In genomic region chr17:26983382-26983781, GRCm38 (mm10) we compare ENCODE assay signal across 18 mouse cellular contexts.
"Had no signal": no experiment of that assay in that cellular context is flagged by ENCODE, and none has a peak within 500 bp of the region (broad histone marks: within the 10 kb centered on the region; RNA-seq: fewer than 3 reads in every experiment).

No protein-coding gene starts in this region.

- H3K27me3 ChIP-seq: midbrain, embryonic 12.5 days; neural tube, embryonic 13.5 days; neural tube, embryonic 15.5 days had no signal

- H3K9ac ChIP-seq: lung, embryonic 14.5 days; midbrain, embryonic 12.5 days; neural tube, embryonic 13.5 days; neural tube, embryonic 15.5 days had no signal

- ATAC-seq: midbrain, embryonic 16.5 days had no signal

- H3K4me3 ChIP-seq: midbrain, embryonic 10.5 days; midbrain, embryonic 12.5 days; myocyte; neural tube, embryonic 13.5 days; neural tube, embryonic 15.5 days had no signal

- H3K27ac ChIP-seq: midbrain, embryonic 10.5 days; midbrain, embryonic 12.5 days; neural tube, embryonic 13.5 days; neural tube, embryonic 15.5 days had no signal

- H3K4me2 ChIP-seq: lung, embryonic 14.5 days; midbrain, embryonic 12.5 days; neural tube, embryonic 13.5 days; neural tube, embryonic 15.5 days had no signal

- H3K9me3 ChIP-seq: midbrain, embryonic 10.5 days; neural tube, embryonic 13.5 days; neural tube, embryonic 15.5 days had no signal

- DNase-seq: lung, embryonic 14.5 days; lung, postnatal 10 days; lung, postnatal 4 days; midbrain, embryonic 14.5 days; retina, postnatal 1 day; right cerebral cortex, adult 18-20 months; right cerebral cortex, postnatal 25 days; right cerebral cortex, postnatal 4 days; spleen, adult 18-20 months; thymus, adult 18-20 months; thymus, postnatal 14 days; thymus, postnatal 36 days had no signal

- H3K4me1 ChIP-seq: midbrain, embryonic 10.5 days; midbrain, embryonic 12.5 days; neural tube, embryonic 13.5 days had no signal
